Mouse (Mus musculus) embryo, embryonic 11 days (tissue): Measurements from ENCODE around the gene Prcc.
A peak's percentile ranks its signal among the peaks of the same experiment; 100 is the strongest.
"Not testable (repeated sequence)": the region's sequence is repeated elsewhere in the genome, so short reads cannot be mapped to it uniquely, and the experiment has no call there.

Experiments used
- DNase-seq: peaks from one replicate; pipeline ENCODE4 v3.0.0-alpha.2; 2015

Prcc gene

GRCm38 (mm10) chr3:87905880-87906485, 20.6 kb upstream of the Prcc start, which contains the start of gene Hdgf:
Hdgf (plus strand) TSS chr3:87906321.
- peak; percentile 100 for DNase-seq

GRCm38 (mm10) chr3:87903821-87904220, 18.4 kb upstream of the Prcc start:
- no peak for DNase-seq

GRCm38 (mm10) chr3:87901959-87902358, 16.6 kb upstream of the Prcc start:
- not testable (repeated sequence) for DNase-seq

GRCm38 (mm10) chr3:87901036-87901624, 15.7 kb upstream of the Prcc start:
- DNase-seq, result no peak

GRCm38 (mm10) chr3:87899776-87900175, 14.4 kb upstream of the Prcc start:
- DNase-seq, result no peak

- DNase-seq, result no peak
These were observed 13.9 kb upstream of the Prcc start for GRCm38 (mm10) chr3:87899266-87899665.

- DNase-seq, result no peak
These were observed 8.0 kb upstream of the Prcc start for GRCm38 (mm10) chr3:87893367-87893905.

- DNase-seq, result no peak
These were observed 6.1 kb upstream of the Prcc start for GRCm38 (mm10) chr3:87891481-87891880.

GRCm38 (mm10) chr3:87887400-87887799, 2.0 kb upstream of the Prcc start:
- not testable (repeated sequence) for DNase-seq

- no peak for DNase-seq
These were observed 1.0 kb upstream of the Prcc start for GRCm38 (mm10) chr3:87886416-87886815.

- no peak for DNase-seq
These were observed 577 bp upstream of the Prcc start for GRCm38 (mm10) chr3:87886004-87886365.

GRCm38 (mm10) chr3:87884708-87885251, 628 bp downstream of the Prcc start:
- peak; percentile 65 for DNase-seq

- no peak for DNase-seq
These were observed 1.1 kb downstream of the Prcc start for GRCm38 (mm10) chr3:87884291-87884690.

GRCm38 (mm10) chr3:87877730-87878129, 7.7 kb downstream of the Prcc start:
- DNase-seq, result no peak

GRCm38 (mm10) chr3:87864111-87864510, 21.3 kb downstream of the Prcc start:
- DNase-seq, result not testable (repeated sequence)

- peak; percentile 82 for DNase-seq
These were observed 25.6 kb downstream of the Prcc start for GRCm38 (mm10) chr3:87859813-87860212.

GRCm38 (mm10) chr3:87857666-87858065, 27.7 kb downstream of the Prcc start:
- peak; percentile 9 for DNase-seq

- DNase-seq, result no peak
These were observed 29.5 kb downstream of the Prcc start for GRCm38 (mm10) chr3:87855936-87856335.

GRCm38 (mm10) chr3:87854795-87855568, 30.4 kb downstream of the Prcc start:
- no peak for DNase-seq

GRCm38 (mm10) chr3:87849117-87849516, 36.3 kb downstream of the Prcc start:
- no peak for DNase-seq

- DNase-seq, result no peak
These were observed 37.7 kb downstream of the Prcc start for GRCm38 (mm10) chr3:87847680-87848079.

- no peak for DNase-seq
These were observed 38.7 kb downstream of the Prcc start, which contains the start of gene Sh2d2a for GRCm38 (mm10) chr3:87846650-87847110. Sh2d2a (plus strand) TSS chr3:87846755.

GRCm38 (mm10) chr3:87846186-87846585, 39.2 kb downstream of the Prcc start:
- no peak for DNase-seq
